13 mouse cellular contexts compared by ENCODE assay signal in genomic region chr7:73729913-73730312, GRCm38 (mm10). TPM values are rescaled to one million over a fixed set of nuclear protein-coding genes. Genes with fewer than 3 reads are reported as not detected.
DNase-seq lines count a peak whose midpoint lies in the region; ATAC-seq and TF ChIP-seq lines count a peak whose summit lies in the region.
"Had no signal": no experiment of that assay in that cellular context is flagged by ENCODE, and none has a peak within 500 bp of the region (broad histone marks: within the 10 kb centered on the region; RNA-seq: fewer than 3 reads in every experiment).

No protein-coding gene starts in this region.

- ATAC-seq in frontal cortex, adult (ENCODE audit: low TSS enrichment): peak; percentile 25; the same call in 1 of the 2 replicates
- ATAC-seq in kidney, embryonic 15.5 days (replicated peaks; ENCODE audit: low FRiP score): peak; percentile 71
- no peak for ATAC-seq in neural tube, embryonic 11.5 days (ENCODE audit: insufficient read depth, low FRiP score, low TSS enrichment)
- ATAC-seq in neural tube, embryonic 15.5 days (ENCODE audit: low FRiP score): no peak
- ATAC-seq in megakaryocyte progenitor cell, adult 5-6 weeks (replicated peaks; ENCODE audit: poor library complexity): 0 out of 2 replicates have a peak, but pooled peaks have one; percentile 23
- ATAC-seq: midbrain, embryonic 15.5 days had no signal

- H3K9me3 ChIP-seq in kidney, embryonic 15.5 days (replicated peaks): no peaks in the 10 kb centered on the region
- H3K9me3 ChIP-seq in neural tube, embryonic 11.5 days (ENCODE audit: control insufficient read depth, low read length): no peaks in the 10 kb centered on the region
- H3K9me3 ChIP-seq in neural tube, embryonic 15.5 days (replicated peaks): no peaks in the 10 kb centered on the region
- H3K9me3 ChIP-seq: midbrain, embryonic 15.5 days had no signal

- H3K9ac ChIP-seq in kidney, embryonic 15.5 days: no peak overlapping the region
- no peak overlapping the region for H3K9ac ChIP-seq in neural tube, embryonic 11.5 days (ENCODE audit: low read length)
- no peak overlapping the region for H3K9ac ChIP-seq in neural tube, embryonic 15.5 days (replicated peaks)
- H3K9ac ChIP-seq: liver, embryonic 14.5 days; midbrain, embryonic 15.5 days had no signal

- no peak for TF ChIP-seq POLR2A in kidney, adult 2 months (IDR thresholded peaks at IDR 0.05; ENCODE audit: low read depth, low read length)

- H3K27me3 ChIP-seq in kidney, embryonic 15.5 days: no peaks in the 10 kb centered on the region
- no peaks in the 10 kb centered on the region for H3K27me3 ChIP-seq in kidney, adult 2 months (replicated peaks; ENCODE audit: control insufficient read depth, insufficient read depth, low read length)
- no peaks in the 10 kb centered on the region for H3K27me3 ChIP-seq in neural tube, embryonic 11.5 days (ENCODE audit: control insufficient read depth, insufficient read depth, low read length)
- H3K27me3 ChIP-seq in neural tube, embryonic 15.5 days (replicated peaks): no peaks in the 10 kb centered on the region
- H3K27me3 ChIP-seq: midbrain, embryonic 15.5 days had no signal

- no peak for TF ChIP-seq CTCF in kidney, adult 2 months (conservative IDR thresholded peaks at IDR 0.05; ENCODE audit: insufficient read depth, insufficient read length, low read depth, low read length)

- H3K36me3 ChIP-seq in kidney, embryonic 15.5 days: no peaks in the 10 kb centered on the region
- H3K36me3 ChIP-seq in kidney, adult 2 months (ENCODE audit: control insufficient read depth, insufficient read depth, low read length): no peaks in the 10 kb centered on the region
- no peaks in the 10 kb centered on the region for H3K36me3 ChIP-seq in neural tube, embryonic 11.5 days (ENCODE audit: control insufficient read depth, insufficient read depth, low read length)
- H3K36me3 ChIP-seq in neural tube, embryonic 15.5 days: no peaks in the 10 kb centered on the region
- H3K36me3 ChIP-seq: midbrain, embryonic 15.5 days had no signal

- no peak for DNase-seq in frontal cortex, postnatal 25 days (ENCODE audit: low spot score in 2 of 2)
- DNase-seq in kidney, adult 2 months: no peak
- peak; percentile 34 for DNase-seq in neural tube, embryonic 11.5 days (ENCODE audit: low spot score)
- no peak for DNase-seq in thymus, postnatal 10 days (ENCODE audit: low spot score in 2 of 2)
- DNase-seq: adrenal gland, adult 8-10 months; gastrocnemius, postnatal 36 days; kidney, adult 9 months had no signal

- no peak overlapping the region for H3K4me3 ChIP-seq in kidney, embryonic 15.5 days (replicated peaks)
- no peak overlapping the region for H3K4me3 ChIP-seq in kidney, adult 2 months (ENCODE audit: insufficient read depth, low read depth, low read length)
- no peak overlapping the region for H3K4me3 ChIP-seq in neural tube, embryonic 11.5 days (ENCODE audit: low read depth, low read length)
- no peak overlapping the region for H3K4me3 ChIP-seq in neural tube, embryonic 15.5 days (replicated peaks)
- H3K4me3 ChIP-seq: midbrain, embryonic 15.5 days had no signal

- peaks cover 8% of the 10 kb centered on the region for H3K4me1 ChIP-seq in kidney, embryonic 15.5 days
- H3K4me1 ChIP-seq in kidney, adult 2 months (ENCODE audit: control insufficient read depth, insufficient read depth, low read length): no peaks in the 10 kb centered on the region
- H3K4me1 ChIP-seq in neural tube, embryonic 11.5 days (ENCODE audit: control insufficient read depth, insufficient read depth, low read length): no peaks in the 10 kb centered on the region
- 0 out of 2 replicates have a peak, but pooled peaks cover 6% of the 10 kb centered on the region for H3K4me1 ChIP-seq in neural tube, embryonic 15.5 days
- H3K4me1 ChIP-seq: midbrain, embryonic 15.5 days had no signal

- H3K27ac ChIP-seq in kidney, embryonic 15.5 days: no peak overlapping the region
- no peak overlapping the region for H3K27ac ChIP-seq in kidney, adult 2 months (ENCODE audit: insufficient read depth, low read depth, low read length)
- H3K27ac ChIP-seq in neural tube, embryonic 11.5 days (ENCODE audit: low read depth, low read length): no peak overlapping the region
- no peak overlapping the region for H3K27ac ChIP-seq in neural tube, embryonic 15.5 days (replicated peaks)
- H3K27ac ChIP-seq: liver, embryonic 14.5 days; midbrain, embryonic 15.5 days had no signal

- no peak overlapping the region for H3K4me2 ChIP-seq in kidney, embryonic 15.5 days
- no peak overlapping the region for H3K4me2 ChIP-seq in neural tube, embryonic 11.5 days (ENCODE audit: low read depth)
- H3K4me2 ChIP-seq in neural tube, embryonic 15.5 days: no peak overlapping the region
- H3K4me2 ChIP-seq: midbrain, embryonic 15.5 days had no signal

- 40% methylated on average over 7 of the region's 7 CpGs for WGBS in kidney, embryonic 15.5 days
- WGBS in kidney, adult 2 months: 49% methylated on average over 7 of the region's 7 CpGs
- WGBS in neural tube, embryonic 11.5 days: 63% methylated on average over 7 of the region's 7 CpGs
- WGBS in neural tube, embryonic 15.5 days: 37% methylated on average over 7 of the region's 7 CpGs

RNA-seq across cellular contexts. Expression of gene Fam174b, which starts 10.2 kb away (rescaled TPM):
- polyA plus RNA-seq in kidney, embryonic 15.5 days (2015; fragmentation: Nextera tagmentation; extraction: Ambion mirVana): 32.8 and 34.5 TPM in 2 replicates
- polyA plus RNA-seq in kidney, adult 2 months (2012; rRNA removed): 17.1 and 17.4 TPM in 2 replicates
- 24.1 and 24.3 TPM in 2 replicates for polyA plus RNA-seq in neural tube, embryonic 11.5 days (2014; fragmentation: Nextera tagmentation; extraction: Ambion mirVana)
- 37.0 and 37.6 TPM in 2 replicates for polyA plus RNA-seq in neural tube, embryonic 15.5 days (2015; fragmentation: Nextera tagmentation; extraction: Ambion mirVana)
- total RNA-seq in megakaryocyte progenitor cell, adult 5-6 weeks (2015): 3.0 and 3.3 TPM in 2 replicates
- total RNA-seq in megakaryocyte progenitor cell, adult 5-6 weeks (2017): 6.0 and 6.7 TPM in 2 replicates

Comparison
In these comparisons a context has a peak if more than half of its experiments do, and no peak if none do; other contexts are left out.
1. ATAC-seq: peak in frontal cortex, adult (single experiment), kidney, embryonic 15.5 days (single experiment) and megakaryocyte progenitor cell, adult 5-6 weeks (single experiment); none in neural tube, embryonic 11.5 days (single experiment) and neural tube, embryonic 15.5 days (single experiment).